Mouse (Mus musculus) kidney, adult 2 months (tissue): ENCODE data around the gene Znrf4.

ENCODE experiments used
- CTCF ChIP-seq: fragments of 200-500 bp; conservative IDR thresholded peaks from 2 replicates; pipeline ENCODE4 v1.5.1; 2011; ENCODE audit warnings: low read depth, mild to moderate bottlenecking, control low read depth, low read length, moderate library complexity, mixed read lengths; ENCODE audit not compliant: insufficient read depth, insufficient read length
- POLR2A ChIP-seq: fragments of 200-500 bp; IDR thresholded peaks from one replicate; pipeline ENCODE4 v1.6.1; 2011; ENCODE audit warnings: low read depth, low read length, control low read depth

GRCm38 (mm10) chr17:56515690-56516410 is 3.6 kb upstream of the Znrf4 start:
- no peak for TF ChIP-seq POLR2A
- TF ChIP-seq CTCF = no peak
